Mouse (Mus musculus) MEL (cell line): ENCODE data around the gene Akr1a1. TPM values are rescaled to one million over a fixed set of nuclear protein-coding genes. Genes with fewer than 3 reads are reported as not detected.

Experiments
- DNase-seq: peaks from one replicate; pipeline ENCODE4 v3.0.0; 2011; ENCODE audit warnings: low read depth, low spot score
- H3K27ac ChIP-seq: 2 replicates; pipeline ENCODE4 v1.5.1; 2012; ENCODE audit warnings: low read depth, mild to moderate bottlenecking, control low read depth, low read length, moderate library complexity; ENCODE audit not compliant: control insufficient read depth
- H3K27me3 ChIP-seq, 2 experiments: fragments of 150-350 bp in 1 of 2; sonication (generic) in 1 of 2; 2 replicates each; pipeline ENCODE4 v1.6.1; 2012; ENCODE audit warnings: low read length in 2 of 2, mild to moderate bottlenecking in 2 of 2, improper control_type of control experiment in 1 of 2, moderate library complexity in 1 of 2; ENCODE audit not compliant: insufficient read depth in 2 of 2, control insufficient read depth in 1 of 2
- H3K36me3 ChIP-seq, 2 experiments: 2 replicates each; pipeline ENCODE4 v1.6.1; 2012 to 2014; ENCODE audit warnings: low read length in 2 of 2, improper control_type of control experiment in 1 of 2, inconsistent platforms in 1 of 2, mild to moderate bottlenecking in 1 of 2; ENCODE audit not compliant: insufficient read depth in 2 of 2, control insufficient read depth in 1 of 2
- H3K4me1 ChIP-seq, 2 experiments: fragments of 150-350 bp in 1 of 2; sonication (generic) in 1 of 2; 2 replicates each; pipeline ENCODE4 v1.6.1; 2012; ENCODE audit warnings: low read length in 2 of 2, improper control_type of control experiment in 1 of 2, mild to moderate bottlenecking in 1 of 2; ENCODE audit not compliant: insufficient read depth in 2 of 2, control insufficient read depth in 1 of 2
- H3K4me3 ChIP-seq, 2 experiments: fragments of 150-350 bp in 1 of 2; sonication (generic) in 1 of 2; 2 replicates each; pipeline ENCODE4 v1.5.1; 2012; ENCODE audit warnings: low read depth in 2 of 2, low read length in 2 of 2, mild to moderate bottlenecking in 2 of 2, moderate library complexity in 2 of 2, control low read depth in 1 of 2, improper control_type of control experiment in 1 of 2; ENCODE audit not compliant: control insufficient read depth in 1 of 2, insufficient read depth in 1 of 2
- H3K79me2 ChIP-seq: 2 replicates; pipeline ENCODE4 v1.6.1; 2012; ENCODE audit warnings: mild to moderate bottlenecking, low read length, moderate library complexity; ENCODE audit not compliant: control insufficient read depth, poor library complexity, insufficient read depth
- H3K9ac ChIP-seq: 2 replicates; pipeline ENCODE4 v1.6.1; 2012; ENCODE audit warnings: low read depth, mild to moderate bottlenecking, control low read depth, low read length, moderate library complexity; ENCODE audit not compliant: control insufficient read depth, poor library complexity, severe bottlenecking
- H3K9me3 ChIP-seq: fragments of 150-350 bp; sonication (generic); replicated peaks from 2 replicates; pipeline ENCODE4 v1.6.1; 2012; ENCODE audit warnings: mild to moderate bottlenecking, low read length, improper control_type of control experiment, moderate library complexity; ENCODE audit not compliant: insufficient read depth
- CHD1 ChIP-seq: IDR thresholded peaks from 2 replicates; pipeline ENCODE4 v1.6.1; 2012; ENCODE audit warnings: low read depth, mild to moderate bottlenecking, inconsistent platforms, low read length, improper control_type of control experiment
- CHD2 ChIP-seq: IDR thresholded peaks from 2 replicates; pipeline ENCODE4 v1.6.1; 2011; ENCODE audit warnings: low read length, improper control_type of control experiment
- ELF1 ChIP-seq: IDR thresholded peaks from 2 replicates; pipeline ENCODE4 v1.6.1; 2014; ENCODE audit warnings: low read depth, mild to moderate bottlenecking, inconsistent platforms, low read length, improper control_type of control experiment, moderate library complexity
- ETS1 ChIP-seq: IDR thresholded peaks from 2 replicates; pipeline ENCODE4 v1.6.1; 2012; ENCODE audit warnings: low read depth, mild to moderate bottlenecking, inconsistent platforms, low read length, improper control_type of control experiment, moderate library complexity
- GABPA ChIP-seq: IDR thresholded peaks from 2 replicates; pipeline ENCODE4 v1.6.1; 2012; ENCODE audit warnings: low read depth, mild to moderate bottlenecking, inconsistent platforms, low read length, improper control_type of control experiment, moderate library complexity
- GATA1 ChIP-seq: IDR thresholded peaks from 2 replicates; pipeline ENCODE4 v1.6.1; 2011; ENCODE audit warnings: low read depth, low read length, improper control_type of control experiment
- KAT2A ChIP-seq: conservative IDR thresholded peaks from 2 replicates; pipeline ENCODE4 v1.6.1; 2012; ENCODE audit warnings: low read depth, low read length, improper control_type of control experiment, inconsistent platforms
- MAFK ChIP-seq: IDR thresholded peaks from 2 replicates; pipeline ENCODE4 v1.6.1; 2011; ENCODE audit warnings: low read depth, mild to moderate bottlenecking, low read length, improper control_type of control experiment, borderline replicate concordance
- MAX ChIP-seq: IDR thresholded peaks from 2 replicates; pipeline ENCODE4 v1.6.1; 2011; ENCODE audit warnings: low read length, improper control_type of control experiment
- MAZ ChIP-seq: IDR thresholded peaks from 2 replicates; pipeline ENCODE4 v1.6.1; 2012; ENCODE audit warnings: low read depth, mild to moderate bottlenecking, inconsistent platforms, low read length, improper control_type of control experiment
- MXI1 ChIP-seq: IDR thresholded peaks from 2 replicates; pipeline ENCODE4 v1.6.1; 2011; ENCODE audit warnings: mild to moderate bottlenecking, low read depth, low read length, improper control_type of control experiment
- POLR2A ChIP-seq, 2 experiments: IDR thresholded peaks; 2 replicates each; pipeline ENCODE4 v1.6.1; 2011 to 2012; ENCODE audit warnings: low read length in 2 of 2, mild to moderate bottlenecking in 2 of 2, control low read depth in 1 of 2, improper control_type of control experiment in 1 of 2, low read depth in 1 of 2, moderate library complexity in 1 of 2; ENCODE audit not compliant: control insufficient read depth in 1 of 2, insufficient read depth in 1 of 2, poor library complexity in 1 of 2
- POLR2AphosphoS5 ChIP-seq: IDR thresholded peaks from 2 replicates; pipeline ENCODE4 v1.6.1; 2012; ENCODE audit warnings: low read depth, borderline replicate concordance, mild to moderate bottlenecking, inconsistent platforms, low read length, moderate library complexity, mixed read lengths
- RAD21 ChIP-seq: IDR thresholded peaks from 2 replicates; pipeline ENCODE4 v1.6.1; 2011; ENCODE audit warnings: mild to moderate bottlenecking, low read depth, low read length, improper control_type of control experiment
- RCOR1 ChIP-seq: IDR thresholded peaks from 2 replicates; pipeline ENCODE4 v1.6.1; 2012; ENCODE audit warnings: low read depth, mild to moderate bottlenecking, inconsistent platforms, low read length, improper control_type of control experiment
- SMC3 ChIP-seq: IDR thresholded peaks from 2 replicates; pipeline ENCODE4 v1.6.1; 2011; ENCODE audit warnings: low read depth, low read length, improper control_type of control experiment
- TAL1 ChIP-seq: IDR thresholded peaks from 2 replicates; pipeline ENCODE4 v1.6.1; 2012; ENCODE audit warnings: mild to moderate bottlenecking, inconsistent platforms, low read length, moderate library complexity, mixed read lengths
- TBP ChIP-seq: IDR thresholded peaks from 2 replicates; pipeline ENCODE4 v1.8.0; 2011; ENCODE audit warnings: low read depth, low read length, improper control_type of control experiment
- TCF12 ChIP-seq: IDR thresholded peaks from 2 replicates; pipeline ENCODE4 v1.6.1; 2014; ENCODE audit warnings: low read depth, mild to moderate bottlenecking, inconsistent platforms, low read length, improper control_type of control experiment, moderate library complexity
- UBTF ChIP-seq: IDR thresholded peaks from 2 replicates; pipeline ENCODE4 v1.6.1; 2012; ENCODE audit warnings: low read depth, mild to moderate bottlenecking, inconsistent platforms, low read length, improper control_type of control experiment, moderate library complexity, borderline replicate concordance; ENCODE audit not compliant: insufficient read depth
- USF1 ChIP-seq: IDR thresholded peaks from 2 replicates; pipeline ENCODE4 v1.6.1; 2014; ENCODE audit warnings: low read depth, mild to moderate bottlenecking, inconsistent platforms, low read length, improper control_type of control experiment, moderate library complexity
- USF2 ChIP-seq, 2 experiments: IDR thresholded peaks; 2 replicates each; pipeline ENCODE4 v1.6.1; 2011 to 2012; ENCODE audit warnings: improper control_type of control experiment in 2 of 2, low read length in 2 of 2, borderline replicate concordance in 1 of 2, inconsistent platforms in 1 of 2, low read depth in 1 of 2, mild to moderate bottlenecking in 1 of 2; ENCODE audit not compliant: insufficient read depth in 1 of 2
- ZC3H11A ChIP-seq: IDR thresholded peaks from 2 replicates; pipeline ENCODE4 v1.6.1; 2012; ENCODE audit warnings: low read depth, mild to moderate bottlenecking, inconsistent platforms, low read length, improper control_type of control experiment
- ZKSCAN1 ChIP-seq: IDR thresholded peaks from 2 replicates; pipeline ENCODE4 v1.6.1; 2012; ENCODE audit warnings: low read depth, mild to moderate bottlenecking, inconsistent platforms, low read length, improper control_type of control experiment, moderate library complexity
- ZMIZ1 ChIP-seq: IDR thresholded peaks from 2 replicates; pipeline ENCODE4 v1.6.1; 2012; ENCODE audit warnings: low read depth, mild to moderate bottlenecking, inconsistent platforms, low read length, improper control_type of control experiment, moderate library complexity
- ZNF384 ChIP-seq: IDR thresholded peaks from 2 replicates; pipeline ENCODE4 v1.6.1; 2012; ENCODE audit warnings: low read depth, mild to moderate bottlenecking, inconsistent platforms, low read length, improper control_type of control experiment
- polyA plus RNA-seq, 2 experiments: library from polyadenylated mRNA; stranded (reverse) in 1 of 2; unstranded in 1 of 2; fragments of >175 nt in 1 of 2; fragments of >200 nt in 1 of 2; gene quantifications; 2 replicates each; pipeline versions ENCODE4 v1.2.1 to v1.2.4; 2012; ENCODE audit warnings: low replicate concordance in 2 of 2, low read depth in 1 of 2; ENCODE audit not compliant: insufficient read length in 2 of 2, insufficient read depth in 1 of 2, missing spikeins in 1 of 2
- total RNA-seq: library from RNA; depleted of rRNA; stranded (reverse); fragments of 300-350 nt; gene quantifications from 2 replicates; pipeline ENCODE4 v1.2.3, GENCODE M21; 2012

Akr1a1 gene
- total and polyA plus RNA-seq, 3 experiments: 258 to 358 TPM; not detected in 1

DNA sequence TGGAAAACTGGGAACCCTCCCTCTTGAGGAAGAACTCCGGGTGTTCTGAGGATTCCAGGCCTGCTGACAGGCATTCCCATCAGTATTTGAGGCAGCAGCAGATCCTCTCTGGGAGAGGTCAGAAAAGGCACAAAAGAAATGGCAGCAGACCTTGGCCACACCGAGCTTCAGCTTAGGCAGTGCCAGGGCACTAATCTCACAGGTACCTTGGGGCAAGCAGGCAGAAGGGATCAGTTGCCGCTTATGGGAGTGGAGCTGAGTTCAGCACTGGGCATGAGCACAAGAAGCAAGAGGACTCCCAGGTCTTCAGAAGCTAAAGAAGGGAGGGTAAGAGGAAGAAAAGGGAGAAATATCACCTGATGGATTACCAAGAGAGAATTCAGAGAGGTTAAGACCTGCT lies 6.5 kb upstream of the Akr1a1 start:
- Histone ChIP-seq H3K4me1 (peaks cover 3% of the 10 kb centered on the region in 2 experiments; a peak in 2 of 4 replicates), H3K9me3 (no peaks in the 10 kb centered on the region), H3K79me2 (no peaks in the 10 kb centered on the region), H3K27me3 (no peaks in the 10 kb centered on the region), H3K9ac (no peak overlapping the region), H3K4me3 (no peak overlapping the region), H3K27ac (no peak overlapping the region), H3K36me3 (peaks cover 0 to 7% of the 10 kb centered on the region in 2 experiments; a peak in 2 of 4 replicates)
- TF ChIP-seq ELF1: no peak
- TF ChIP-seq ZC3H11A: no peak
- TF ChIP-seq ETS1: no peak
- no peak for TF ChIP-seq ZNF384
- TF ChIP-seq POLR2A (IDR thresholded peaks at IDR 0.05; ENCODE audit: control insufficient read depth in 1 of 2, insufficient read depth in 1 of 2, low read depth in 1 of 2, low read length in 2 of 2, poor library complexity in 1 of 2): no peak
- TF ChIP-seq SMC3: no peak
- no peak for TF ChIP-seq TCF12
- no peak for TF ChIP-seq ZMIZ1
- TF ChIP-seq KAT2A: no peak
- no peak for TF ChIP-seq UBTF
- no peak for TF ChIP-seq MAX
- TF ChIP-seq MXI1: no peak
- TF ChIP-seq GABPA: no peak
- no peak for TF ChIP-seq RCOR1
- TF ChIP-seq CHD2: no peak
- TF ChIP-seq RAD21: no peak
- no peak for TF ChIP-seq MAZ
- no peak for TF ChIP-seq USF2 (IDR thresholded peaks at IDR 0.05; ENCODE audit: borderline replicate concordance in 1 of 2, insufficient read depth in 1 of 2, low read depth in 1 of 2, low read length in 2 of 2)
- TF ChIP-seq TBP: no peak
- TF ChIP-seq POLR2AphosphoS5: no peak
- DNase-seq: no peak

DNA sequence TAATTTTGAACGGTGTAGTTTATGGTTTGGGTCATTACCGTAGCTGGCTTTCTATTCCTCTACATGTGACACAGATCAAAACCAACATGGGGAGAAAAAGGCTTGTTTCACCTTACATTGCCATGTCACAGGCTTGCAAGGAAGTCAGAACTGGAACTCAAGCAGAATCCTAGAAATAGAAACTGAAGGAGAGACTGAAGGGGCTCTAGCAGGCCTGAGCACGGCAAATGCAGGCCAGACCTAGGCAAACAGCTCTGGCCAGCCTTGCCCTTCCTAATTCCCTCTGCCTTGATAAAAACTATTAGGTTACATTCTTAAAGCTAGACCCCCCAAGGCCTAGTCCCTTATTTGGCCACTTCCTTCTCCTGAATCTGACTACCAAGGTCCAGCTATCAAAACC lies 4.2 kb upstream of the Akr1a1 start:
- H3K9ac ChIP-seq: no peak overlapping the region
- H3K36me3 ChIP-seq: peaks cover 0 to 12% of the 10 kb centered on the region in 2 experiments; a peak in 2 of 4 replicates
- no peak overlapping the region for H3K27ac ChIP-seq
- TF ChIP-seq ZKSCAN1 (no peak), GATA1 (no peak), MAFK (no peak), ZNF384 (no peak), TBP (no peak), UBTF (no peak), MAX (no peak), TAL1 (no peak), CHD1 (no peak), USF1 (no peak), MXI1 (no peak)
- DNase-seq: no peak
- H3K79me2 ChIP-seq: peaks cover 8% of the 10 kb centered on the region
- no peak overlapping the region for H3K4me3 ChIP-seq
- H3K9me3 ChIP-seq: no peaks in the 10 kb centered on the region
- peaks cover 3 to 7% of the 10 kb centered on the region in 2 experiments; a peak in 2 of 4 replicates for H3K4me1 ChIP-seq
- no peaks in the 10 kb centered on the region for H3K27me3 ChIP-seq
